Mouse (Mus musculus) forebrain, embryonic 16.5 days (tissue): ENCODE results near the gene Gm37240. TPM values are rescaled to one million over a fixed set of nuclear protein-coding genes. Genes with fewer than 3 reads are reported as not detected.
"Not testable (repeated sequence)": the region's sequence is repeated elsewhere in the genome, so short reads cannot be mapped to it uniquely, and the experiment has no call there.

Source experiments
- ATAC-seq: fragments of 200-750 bp; cut with Nextera tagmentation; 2 replicates; pipeline ENCODE4 v1.8.0; 2017; ENCODE audit warnings: mild to moderate bottlenecking, moderate library complexity
- H3K27ac ChIP-seq: fragments of 300-500 bp; sonication (generic); 2 replicates; pipeline ENCODE4 v1.5.1; 2014; ENCODE audit warnings: low read length, control low read depth
- H3K27me3 ChIP-seq: fragments of 300-500 bp; sonication (generic); replicated peaks from 2 replicates; pipeline ENCODE4 v1.6.1; 2014; ENCODE audit warnings: low read length; ENCODE audit not compliant: control insufficient read depth, insufficient read depth
- H3K36me3 ChIP-seq: fragments of 300-500 bp; sonication (generic); 2 replicates; pipeline ENCODE4 v1.6.1; 2014; ENCODE audit not compliant: control insufficient read depth, insufficient read depth
- H3K4me1 ChIP-seq: fragments of 300-500 bp; sonication (generic); replicated peaks from 2 replicates; pipeline ENCODE4 v1.6.1; 2014; ENCODE audit warnings: low read length; ENCODE audit not compliant: control insufficient read depth, insufficient read depth
- H3K4me2 ChIP-seq: fragments of 300-500 bp; sonication (generic); 2 replicates; pipeline ENCODE4 v1.6.1; 2014; ENCODE audit warnings: mild to moderate bottlenecking, low read length, control low read depth
- H3K4me3 ChIP-seq: fragments of 300-500 bp; sonication (generic); replicated peaks from 2 replicates; pipeline ENCODE4 v1.5.1; 2014; ENCODE audit warnings: mild to moderate bottlenecking, low read length, control low read depth
- H3K9ac ChIP-seq: fragments of 300-500 bp; sonication (generic); replicated peaks from 2 replicates; pipeline ENCODE4 v1.6.1; 2014; ENCODE audit warnings: low read depth, low read length, control low read depth
- H3K9me3 ChIP-seq: fragments of 300-500 bp; sonication (generic); 2 replicates; pipeline ENCODE4 v1.6.1; 2016; ENCODE audit warnings: low read length; ENCODE audit not compliant: control insufficient read depth
- WGBS: fragments of 180-500 bp; shearing (Covaris S2); extraction: QIAGEN DNeasy Blood & Tissue Kit; methylation state at CpG from one replicate; pipeline ENCODE4 v1.1.7; 2014; 5-methylcytosine and 5-hydroxymethylcytosine counted together
- polyA plus RNA-seq: library from polyadenylated mRNA; unstranded; fragments of >200 nt; fragmentation: Nextera tagmentation; extraction: Ambion mirVana; gene quantifications from 2 replicates; pipeline ENCODE4 v1.2.1, GENCODE M21; 2015

The Gm37240 gene
- polyA plus RNA-seq, 1 experiment from 2014 or later: 1.6 TPM

DNA sequence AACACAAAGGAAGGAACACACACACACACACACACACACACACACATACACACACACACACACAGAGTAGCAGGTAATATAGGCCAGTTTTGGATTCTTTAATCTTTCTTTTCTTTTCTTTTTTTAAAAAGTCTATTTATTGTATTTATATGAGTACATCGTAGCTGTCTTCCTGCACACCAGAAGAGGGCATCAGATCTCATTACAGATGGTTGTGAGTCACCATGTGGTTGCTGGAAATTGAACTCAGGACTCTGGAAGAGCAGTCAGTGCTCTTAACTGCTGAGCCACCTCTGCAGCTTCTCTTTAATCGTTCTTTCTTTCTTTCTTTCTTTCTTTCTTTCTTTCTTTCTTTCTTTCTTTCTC lies 1231.5 kb downstream of the Gm37240 start:
- H3K4me3 ChIP-seq, H3K27me3 ChIP-seq, H3K4me2 ChIP-seq, ATAC-seq, H3K27ac ChIP-seq, H3K36me3 ChIP-seq, H3K9ac ChIP-seq, H3K9me3 ChIP-seq: not testable (repeated sequence)
- WGBS: 66% methylated on average over 2 of the region's 2 CpGs
- H3K4me1 ChIP-seq: peaks cover 15% of the 10 kb centered on the region

DNA sequence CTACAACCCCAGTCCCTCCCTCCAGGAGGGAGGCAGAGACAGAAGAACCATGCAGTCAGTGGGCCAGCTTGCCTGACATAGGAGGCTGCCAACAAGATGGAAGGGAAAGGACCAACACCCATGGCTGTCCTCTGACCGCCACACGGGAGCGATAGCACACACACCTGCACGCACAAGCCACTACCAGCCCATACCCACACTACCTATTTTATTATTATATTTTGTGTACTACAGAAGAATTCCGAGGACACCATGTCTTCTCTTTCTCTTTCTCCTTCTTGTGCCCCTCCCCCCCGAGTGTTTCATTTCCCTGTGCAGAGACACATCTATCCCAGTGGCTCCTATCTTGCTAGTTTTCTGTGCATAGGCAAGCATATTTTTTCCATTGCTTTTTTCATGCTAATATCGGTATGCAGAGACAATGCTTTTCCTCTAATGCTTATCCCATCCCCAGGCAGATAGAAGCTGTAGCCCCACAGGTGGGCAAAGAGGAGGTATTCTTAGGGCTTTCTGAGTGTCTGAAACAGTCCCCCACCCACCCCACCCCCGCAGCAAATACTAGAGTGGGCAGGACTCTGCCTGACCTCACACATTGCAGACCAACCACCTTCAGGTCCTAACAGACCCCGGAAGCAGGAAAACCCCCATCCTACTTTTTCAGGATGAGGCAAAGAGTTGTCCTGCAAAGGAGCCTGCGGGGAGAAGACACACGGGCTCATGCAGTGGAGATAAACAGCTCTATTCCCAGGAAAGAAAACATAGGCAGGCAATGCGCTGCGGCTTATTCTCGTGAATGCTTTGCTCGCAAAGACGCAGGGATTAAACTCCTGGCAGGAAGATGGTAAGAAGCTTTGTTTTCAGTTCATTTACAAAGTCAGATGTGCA lies 1232.2 kb downstream of the Gm37240 start:
- Histone ChIP-seq H3K4me3 (no peak overlapping the region), H3K36me3 (no peaks in the 10 kb centered on the region), H3K27ac (no peak overlapping the region), H3K4me2 (peak overlapping the region; percentile 25; the same call in 1 of the 2 replicates), H3K9me3 (no peaks in the 10 kb centered on the region), H3K4me1 (peaks cover 15% of the 10 kb centered on the region), H3K9ac (no peak overlapping the region), H3K27me3 (no peaks in the 10 kb centered on the region)
- WGBS: 12% methylated on average over 16 of the region's 16 CpGs
- peak; percentile 45 for ATAC-seq

DNA sequence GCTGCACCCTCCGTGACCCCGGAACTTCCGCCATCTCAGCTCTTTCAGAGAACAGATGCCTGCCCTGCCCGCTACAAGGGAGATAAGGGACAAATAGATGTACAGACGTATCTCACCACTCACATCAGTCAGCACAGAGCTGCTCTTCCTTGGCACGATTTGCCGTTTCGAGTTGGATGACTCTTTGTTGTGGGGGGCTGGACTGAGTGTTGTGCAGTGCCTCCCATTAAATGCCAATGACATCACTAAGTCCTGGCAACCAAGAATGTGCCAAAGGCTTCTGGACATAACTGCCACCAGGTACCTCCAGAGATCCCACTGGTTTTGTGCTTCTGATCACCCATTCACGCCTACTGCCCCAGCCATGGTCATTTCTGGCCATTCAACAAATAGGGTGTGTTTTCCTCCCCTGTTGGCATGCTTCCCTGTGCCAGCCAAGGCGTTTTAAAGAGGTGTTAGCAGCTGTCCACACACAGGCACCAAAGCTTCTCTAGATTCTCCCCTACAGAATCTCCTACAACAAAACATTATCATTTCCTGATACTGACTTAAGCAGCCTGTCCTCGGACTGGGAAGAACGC lies 1233.0 kb downstream of the Gm37240 start:
- 31% methylated on average over 12 of the region's 12 CpGs for WGBS

DNA sequence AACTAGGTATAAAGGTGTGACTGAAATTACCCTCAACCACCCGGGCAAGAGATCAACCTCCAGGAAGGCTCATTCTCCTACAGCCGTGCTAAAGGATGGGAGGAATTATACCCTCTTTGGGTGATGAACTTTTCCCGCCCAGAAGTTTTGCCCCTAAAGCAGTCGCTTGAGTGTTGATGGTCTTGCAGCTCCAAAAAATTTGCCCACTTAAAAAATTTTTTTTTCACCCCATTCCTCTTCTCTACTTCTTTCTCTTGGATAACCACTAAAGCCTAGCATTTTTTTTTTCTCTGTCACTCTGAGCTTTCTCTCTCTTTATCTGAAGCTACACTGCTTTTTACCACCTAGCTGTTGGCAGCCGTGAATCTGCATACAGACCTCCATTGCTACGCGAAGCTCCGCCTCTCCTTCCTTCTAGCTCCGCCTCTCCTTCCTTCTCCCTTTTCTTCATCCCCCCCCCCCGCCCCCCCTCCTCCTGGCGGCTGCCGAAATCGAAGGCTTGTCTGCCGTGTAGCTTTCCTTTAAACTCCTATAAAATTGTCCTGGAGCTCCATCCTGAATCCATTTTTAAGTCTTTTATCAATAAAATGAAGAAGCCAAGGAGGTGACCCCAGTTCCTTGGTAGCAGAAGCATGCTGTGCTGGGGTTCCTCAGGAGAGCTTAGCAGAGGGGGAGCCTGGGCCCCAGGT lies 1233.6 kb downstream of the Gm37240 start:
- Histone ChIP-seq H3K27me3 (no peaks in the 10 kb centered on the region), H3K36me3 (no peaks in the 10 kb centered on the region), H3K4me2 (peak overlapping the region; percentile 39), H3K27ac (no peak overlapping the region), H3K4me1 (peaks cover 15% of the 10 kb centered on the region), H3K9me3 (no peaks in the 10 kb centered on the region), H3K9ac (no peak overlapping the region), H3K4me3 (0 out of 2 replicates have a peak overlapping the region, but pooled peaks have one; percentile 9)
- ATAC-seq: peak; percentile 51; the same call in 1 of the 2 replicates
- 29% methylated on average over 13 of the region's 14 CpGs for WGBS

More for the DNA sequence above, 1233.0 kb downstream of the Gm37240 start:
- peak overlapping the region; percentile 39 for H3K4me2 ChIP-seq
- H3K27ac ChIP-seq: no peak overlapping the region
- H3K4me1 ChIP-seq: peaks cover 15% of the 10 kb centered on the region
- H3K9ac ChIP-seq: no peak overlapping the region
- no peaks in the 10 kb centered on the region for H3K36me3 ChIP-seq
- H3K9me3 ChIP-seq: no peaks in the 10 kb centered on the region
- ATAC-seq: peak; percentile 34
- 0 out of 2 replicates have a peak overlapping the region, but pooled peaks have one; percentile 9 for H3K4me3 ChIP-seq
- H3K27me3 ChIP-seq: no peaks in the 10 kb centered on the region

DNA sequence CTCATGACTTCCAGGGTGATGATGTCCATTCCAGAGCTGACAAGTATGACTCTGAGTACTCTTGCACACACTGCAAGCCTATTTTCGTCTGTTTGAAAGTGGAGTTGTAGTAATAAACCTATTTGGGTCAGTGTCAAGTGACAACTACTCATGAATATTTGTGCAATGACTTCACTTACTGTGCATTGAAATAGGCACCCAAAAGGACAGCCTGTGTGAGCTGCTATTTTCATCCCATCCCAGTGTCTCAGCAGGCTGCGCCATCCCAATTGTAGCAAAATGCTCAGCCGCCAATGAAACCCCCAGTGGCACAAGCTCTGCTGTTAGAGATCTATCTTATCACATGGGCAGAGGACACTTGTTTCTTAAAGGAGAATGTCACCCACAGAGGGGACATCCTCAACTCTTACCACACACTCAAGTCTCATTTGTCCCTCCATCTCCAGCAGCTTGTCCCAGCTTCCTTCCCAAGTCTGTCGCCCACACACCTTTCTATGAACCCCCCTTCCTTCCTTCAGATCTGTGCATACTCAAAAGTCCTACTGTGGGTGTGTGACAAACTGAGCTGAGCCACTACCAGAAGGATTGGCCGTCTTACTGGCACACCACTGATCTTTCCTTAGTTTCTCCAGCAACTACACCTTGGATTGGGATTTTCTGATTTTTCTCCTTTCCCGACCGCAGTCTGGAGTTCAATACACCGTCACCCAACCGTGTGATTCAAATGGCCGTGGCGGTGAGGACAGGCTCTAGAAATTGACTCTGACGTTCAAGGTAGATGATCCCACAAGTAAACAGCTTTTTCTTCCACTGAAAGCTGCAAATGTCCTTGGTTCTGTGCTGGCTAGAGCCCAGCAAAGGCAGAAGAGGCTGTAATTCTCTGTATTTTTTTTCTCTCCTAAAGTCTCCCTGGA lies 1234.4 kb downstream of the Gm37240 start:
- H3K4me1 ChIP-seq: peaks cover 15% of the 10 kb centered on the region
- no peak overlapping the region for H3K9ac ChIP-seq
- H3K27ac ChIP-seq: no peak overlapping the region
- no peak overlapping the region for H3K4me3 ChIP-seq
- no peaks in the 10 kb centered on the region for H3K27me3 ChIP-seq
- 81% methylated on average over 12 of the region's 12 CpGs for WGBS
- H3K36me3 ChIP-seq: no peaks in the 10 kb centered on the region
- no peak for ATAC-seq
- no peak overlapping the region for H3K4me2 ChIP-seq
- no peaks in the 10 kb centered on the region for H3K9me3 ChIP-seq

DNA sequence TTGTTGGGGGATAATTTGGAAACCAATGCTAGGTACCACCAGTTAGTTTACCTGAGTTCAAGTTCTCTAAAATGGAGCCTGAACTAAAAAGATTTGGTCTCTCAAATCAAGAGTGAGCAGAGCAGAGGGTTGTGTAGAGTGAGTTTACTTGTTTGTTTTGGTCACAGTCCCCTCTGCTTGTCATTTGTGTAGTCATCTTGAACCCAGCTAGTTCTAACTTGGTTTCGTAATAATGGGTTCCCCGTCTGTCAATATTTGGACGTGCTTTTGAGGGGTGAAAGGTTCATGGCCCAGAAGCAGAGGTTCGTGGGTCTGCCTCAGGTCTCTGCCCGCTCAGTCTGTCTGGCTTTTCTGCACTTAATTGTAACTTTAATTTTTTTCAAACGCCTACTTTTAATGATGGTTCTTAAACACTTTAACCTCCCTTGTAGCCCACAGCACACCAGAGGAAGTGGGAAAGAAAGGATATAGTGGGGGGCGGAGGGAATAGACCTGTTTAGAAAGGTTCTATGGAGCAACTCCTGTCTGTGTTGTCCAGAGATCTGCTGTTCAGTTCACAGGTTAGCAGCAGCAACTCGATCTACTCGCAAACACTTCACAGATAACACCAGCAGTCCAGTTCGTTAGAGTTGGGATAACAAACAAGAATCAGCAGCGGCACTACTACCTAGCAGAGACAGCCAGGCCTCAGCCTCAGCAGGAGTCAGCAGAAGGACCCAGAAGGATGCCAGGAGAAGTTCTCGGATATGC lies 1237.6 kb downstream of the Gm37240 start:
- 90% methylated on average over 12 of the region's 12 CpGs for WGBS
- Histone ChIP-seq H3K4me1 (peaks cover 9% of the 10 kb centered on the region), H3K9me3 (no peaks in the 10 kb centered on the region), H3K36me3 (no peaks in the 10 kb centered on the region), H3K27ac (no peak overlapping the region), H3K9ac (no peak overlapping the region), H3K4me2 (no peak overlapping the region), H3K27me3 (no peaks in the 10 kb centered on the region), H3K4me3 (no peak overlapping the region)
- no peak for ATAC-seq

DNA sequence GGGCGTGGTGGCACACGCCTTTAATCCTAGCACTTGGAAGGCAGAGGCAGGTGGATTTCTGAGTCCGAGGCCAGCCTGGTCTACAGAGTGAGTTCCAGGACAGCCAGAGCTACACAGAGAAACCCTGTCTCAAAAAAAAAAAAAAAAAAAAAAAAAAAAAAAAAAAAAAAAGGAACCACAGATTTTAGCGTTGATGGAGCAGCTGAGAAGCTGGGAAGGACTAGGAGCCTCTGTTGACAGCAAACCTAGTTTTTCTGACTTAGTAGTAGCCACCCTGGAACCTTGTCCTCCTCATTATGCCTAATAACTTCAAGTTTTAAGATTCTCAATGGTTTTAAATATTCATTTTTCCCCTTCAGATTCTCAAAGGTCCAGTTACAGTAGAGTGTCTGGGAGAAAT lies 1239.2 kb downstream of the Gm37240 start:
- not testable (repeated sequence) for H3K9ac ChIP-seq, ATAC-seq, H3K9me3 ChIP-seq, H3K4me2 ChIP-seq, H3K4me1 ChIP-seq, H3K36me3 ChIP-seq, H3K27me3 ChIP-seq, H3K4me3 ChIP-seq, H3K27ac ChIP-seq
- whole genome bisulfite sequencing: 79% methylated on average over 4 of the region's 4 CpGs

DNA sequence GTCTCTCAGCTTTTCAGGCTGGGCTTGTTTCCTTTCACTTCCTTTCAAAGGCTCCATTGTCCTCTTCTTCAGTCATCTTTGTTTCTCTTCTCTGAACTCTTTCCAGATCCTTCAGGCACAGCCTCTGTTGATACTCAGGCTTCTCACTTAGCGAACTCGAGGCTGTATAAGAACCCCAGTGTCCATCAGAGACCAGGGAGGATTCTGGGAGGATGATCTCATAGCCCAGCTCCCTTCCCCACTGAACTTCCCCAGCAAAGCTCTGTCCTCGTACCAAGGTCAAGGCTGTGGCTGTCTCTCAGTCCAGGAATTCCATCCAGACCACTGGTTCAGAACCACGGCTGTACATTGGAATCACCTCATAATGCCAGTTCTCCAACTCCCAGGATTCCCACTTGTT lies 1239.7 kb downstream of the Gm37240 start:
- H3K27me3 ChIP-seq: no peaks in the 10 kb centered on the region
- no peak overlapping the region for H3K4me2 ChIP-seq
- 19% methylated on average over 4 of the region's 4 CpGs for WGBS
- no peak overlapping the region for H3K9ac ChIP-seq
- no peak overlapping the region for H3K4me3 ChIP-seq
- H3K4me1 ChIP-seq: no peaks in the 10 kb centered on the region; the same call in 1 of the 2 replicates
- peak; percentile 28; the same call in 1 of the 2 replicates for ATAC-seq
- no peaks in the 10 kb centered on the region for H3K9me3 ChIP-seq
- no peak overlapping the region for H3K27ac ChIP-seq
- no peaks in the 10 kb centered on the region for H3K36me3 ChIP-seq
